Mouse (Mus musculus): ENCODE measurements around the gene Zfp966. TPM values are rescaled to one million over a fixed set of nuclear protein-coding genes. Genes with fewer than 3 reads are reported as not detected.

Zfp966 gene
- 5.7 and 6.1 TPM in 2 replicates for polyA plus RNA-seq (2012; rRNA removed)

GRCm38 (mm10) chr2:175931000-175931399, at the start of gene Zfp966:
Zfp966 (minus strand) TSS chr2:175931100.

GRCm38 (mm10) chr2:175965031-175965430, 34.1 kb upstream of the Zfp966 start, which contains the start of gene Gm2026:
Gm2026 (plus strand) TSS chr2:175965331.

GRCm38 (mm10) chr2:175869024-175869423, 61.9 kb downstream of the Zfp966 start, which contains the start of gene Gm6710:
Gm6710 (plus strand) TSS chr2:175869219.

Other genes starting within 250 kb of the Zfp966 start
- not detected in 2 replicates for gene Zfp969, start 227.5 kb downstream of the Zfp966 start, polyA plus RNA-seq (2012; rRNA removed)
- gene Gm2007, start 189.6 kb downstream of the Zfp966 start, polyA plus RNA-seq (2012; rRNA removed): not detected in 2 replicates
- 4.3 and 4.4 TPM in 2 replicates for gene Gm14288, start 130.0 kb downstream of the Zfp966 start, polyA plus RNA-seq (2012; rRNA removed)
- 7.8 TPM in 2 replicates for gene Gm6710, start 61.9 kb downstream of the Zfp966 start, polyA plus RNA-seq (2012; rRNA removed)
- gene Gm2026, start 34.2 kb upstream of the Zfp966 start, polyA plus RNA-seq (2012; rRNA removed): 5.7 and 6.9 TPM in 2 replicates
- 0.68 and 0.96 TPM in 2 replicates for gene Gm2004, start 218.7 kb upstream of the Zfp966 start, polyA plus RNA-seq (2012; rRNA removed)